Mouse (Mus musculus) heart, adult 8-10 months (tissue): ENCODE data around the gene Med29. TPM values are rescaled to one million over a fixed set of nuclear protein-coding genes. Genes with fewer than 3 reads are reported as not detected.
A peak's percentile ranks its signal among the peaks of the same experiment; 100 is the strongest.

Experiments
- DNase-seq: peaks from one replicate; pipeline ENCODE4 v3.0.0; 2022; ENCODE audit warnings: low spot score
- total RNA-seq, 4 experiments: library from RNA; stranded (reverse); gene quantifications; 2 replicates each; pipeline ENCODE4 v1.2.4; 2022

Med29 gene
- total RNA-seq, 4 experiments from 2014 or later: 19.5 to 24.0 (median 22.2) TPM

- no peak for DNase-seq
Observed at GRCm38 (mm10) chr7:28354596-28354995, 37.9 kb downstream of the Med29 start.

- DNase-seq: no peak
Observed at GRCm38 (mm10) chr7:28354113-28354581, 38.4 kb downstream of the Med29 start.

GRCm38 (mm10) chr7:28353267-28353666 lies 39.2 kb downstream of the Med29 start:
- DNase-seq: no peak

DNA sequence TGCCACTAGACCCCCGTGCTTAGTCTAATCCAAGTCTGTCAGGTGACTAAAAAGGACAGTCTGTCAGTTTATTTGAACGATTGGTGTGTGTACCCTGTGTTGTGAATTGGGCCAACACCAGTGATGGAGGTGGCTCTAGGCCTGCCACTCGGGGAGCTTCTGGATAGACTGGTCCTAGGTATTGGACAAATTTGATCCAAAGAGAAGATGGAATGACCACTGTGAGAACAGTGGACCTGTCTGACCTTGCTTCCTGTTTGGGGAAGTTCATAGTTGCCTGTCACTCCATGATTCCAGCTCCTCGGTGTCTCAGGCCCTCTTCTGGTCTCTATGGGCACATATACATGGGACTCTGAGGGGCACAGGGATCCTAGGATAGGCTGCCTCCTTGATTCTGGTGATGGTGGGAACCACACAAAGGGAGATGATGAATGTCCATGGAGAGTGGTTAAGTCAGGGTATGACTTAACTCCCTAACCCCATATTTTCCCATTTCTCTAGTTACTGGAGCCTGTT lies 40.8 kb downstream of the Med29 start:
- DNase-seq: no peak

- peak; percentile 99 for DNase-seq
Observed at GRCm38 (mm10) chr7:28350155-28350883, 42.2 kb downstream of the Med29 start, which contains the start of gene Rps16. Rps16 (plus strand) TSS chr7:28350652.

- no peak for DNase-seq
Observed at GRCm38 (mm10) chr7:28348601-28349000, 43.9 kb downstream of the Med29 start.

DNA sequence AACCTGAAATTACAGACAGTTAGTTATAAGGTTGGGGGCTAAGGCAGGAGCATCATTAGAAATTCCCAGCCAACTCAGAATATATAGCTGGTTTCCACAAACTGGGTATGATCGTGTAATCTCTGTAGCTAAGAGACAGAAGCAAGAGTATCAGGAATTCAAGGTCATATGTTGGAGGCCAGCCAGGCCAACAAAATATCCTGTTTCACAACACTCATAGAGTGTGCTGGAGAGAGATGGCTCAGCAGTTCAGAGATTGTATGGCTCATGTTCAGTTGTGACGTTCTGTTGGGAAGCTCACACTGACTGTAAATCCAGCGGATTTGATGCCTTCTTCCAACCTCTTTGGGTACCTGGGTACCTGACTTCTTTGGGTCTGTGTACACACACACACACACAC lies 44.8 kb downstream of the Med29 start:
- no peak for DNase-seq

DNA sequence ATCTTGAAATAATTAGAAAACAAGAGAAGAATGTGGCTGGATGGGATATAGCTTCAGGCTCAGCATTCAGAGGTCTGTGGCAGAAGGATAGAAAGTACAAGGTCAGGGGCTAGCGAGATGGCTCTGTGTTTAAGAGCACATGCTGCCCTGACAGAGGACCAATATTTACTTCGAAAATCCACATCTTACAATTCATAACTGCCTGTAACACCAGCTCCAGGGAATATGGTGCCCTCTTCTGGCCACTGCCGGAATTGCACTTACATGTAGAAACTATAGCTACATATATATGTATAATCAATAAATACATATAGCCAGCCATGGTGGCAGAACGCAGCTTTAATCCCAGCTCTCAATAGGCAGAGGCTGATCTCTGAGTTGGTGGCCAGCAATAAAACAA lies 47.9 kb downstream of the Med29 start:
- peak; percentile 53 for DNase-seq

DNA sequence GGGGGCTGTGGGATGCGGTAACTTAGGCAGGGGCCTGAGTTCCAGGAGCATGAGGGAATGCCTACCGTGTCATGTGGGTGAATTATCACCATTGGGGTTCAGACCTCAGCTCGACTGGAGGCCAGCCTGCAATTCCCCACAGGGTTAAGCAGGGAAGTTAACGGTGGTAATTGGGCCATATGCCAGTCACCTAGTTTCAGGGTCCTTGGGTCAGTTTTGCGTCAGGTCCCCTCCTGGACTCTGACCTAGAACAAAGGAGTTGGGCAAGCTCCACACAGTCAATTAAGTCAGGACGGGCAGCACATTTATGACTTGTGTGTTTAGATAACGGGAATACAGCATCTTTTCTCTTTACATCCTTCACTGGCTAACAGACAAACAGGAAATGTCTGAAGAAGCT lies 51.1 kb downstream of the Med29 start:
- DNase-seq: no peak

DNA sequence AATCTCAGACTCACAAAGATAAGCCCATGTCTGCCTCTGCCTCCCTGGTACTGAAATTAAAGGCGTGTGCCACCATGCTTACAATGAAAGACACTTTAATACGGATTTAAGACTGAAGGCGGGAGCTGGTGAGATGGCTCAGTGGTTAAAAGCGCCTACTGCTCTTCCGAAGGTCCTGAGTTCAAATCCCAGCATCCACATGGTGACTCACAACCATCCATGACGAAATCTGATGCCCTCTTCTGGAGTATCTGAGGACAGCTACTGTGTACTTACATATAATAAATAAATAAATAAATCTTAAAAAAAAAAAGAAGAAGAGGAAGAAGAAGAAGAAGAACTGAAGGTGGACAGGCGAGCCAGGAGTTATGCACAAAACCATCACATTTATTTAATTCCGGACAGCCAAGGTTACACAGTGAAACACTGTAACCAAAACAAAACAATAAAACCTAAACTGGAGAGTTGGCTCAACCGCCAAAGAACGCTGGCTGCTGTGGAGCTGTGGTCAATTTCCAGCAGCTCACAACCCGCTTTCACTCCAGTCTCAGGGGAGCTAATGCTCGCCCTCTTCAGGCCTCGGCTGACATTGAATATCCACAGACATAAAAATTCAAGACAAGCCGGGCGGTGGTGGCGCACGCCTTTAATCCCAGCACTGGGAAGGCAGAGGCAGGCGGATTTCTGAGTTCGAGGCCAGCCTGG lies 53.1 kb downstream of the Med29 start:
- peak; percentile 67 for DNase-seq

DNA sequence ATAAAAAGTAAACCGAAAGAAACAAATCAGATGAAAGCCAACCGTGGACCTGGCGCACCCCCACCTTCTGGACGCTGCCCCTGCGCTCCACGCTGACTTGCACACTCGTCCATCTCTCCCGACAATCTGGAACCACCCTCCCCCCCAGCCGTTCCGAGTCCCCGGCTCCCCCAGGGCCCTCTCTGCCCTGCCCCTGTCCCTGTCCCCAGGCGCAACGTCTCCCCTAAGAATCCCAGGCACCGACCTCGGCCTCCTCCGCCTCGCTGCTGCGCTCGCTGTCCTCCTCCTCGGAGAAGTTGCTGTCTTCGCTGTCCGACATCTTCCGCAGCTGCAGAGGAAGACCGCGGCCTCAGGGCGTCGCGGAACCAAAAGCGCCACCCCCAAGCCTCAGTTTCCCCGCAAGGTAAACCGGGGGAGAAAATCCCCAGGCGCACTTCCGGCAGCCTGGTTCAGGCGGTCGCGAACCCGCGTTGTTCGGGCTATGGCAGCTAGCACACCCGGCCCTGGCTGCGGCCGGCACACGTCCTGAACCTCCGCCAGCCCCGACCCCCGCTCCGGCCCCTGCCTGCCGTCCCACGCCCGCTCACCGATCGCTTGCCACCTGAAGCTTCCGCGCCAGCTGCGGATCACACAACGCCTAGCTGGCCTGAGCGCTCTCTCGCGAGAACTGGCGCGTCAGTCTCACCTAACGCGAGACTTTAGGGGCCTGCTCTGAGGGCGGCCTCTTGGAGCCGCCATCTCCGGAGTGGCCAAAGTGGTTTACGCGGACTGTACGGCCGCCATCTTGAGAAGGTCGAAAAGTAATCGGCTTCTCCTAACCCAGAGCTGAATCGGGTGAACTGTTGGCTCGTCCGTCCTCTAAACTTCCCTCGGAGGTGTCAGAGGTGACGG lies 54.2 kb downstream of the Med29 start, which contains the start of gene Supt5:
Supt5 (minus strand) TSS at position 639 of the 891 bp plus-strand sequence.
- peak; percentile 97 for DNase-seq

Other genes starting within 250 kb of the Med29 start
- gene Fbl, start 223.0 kb downstream of the Med29 start, total RNA-seq: 10 to 100 TPM; 31.1 to 33.6 (median 32.1) TPM
- gene Dyrk1b, start 213.2 kb downstream of the Med29 start, total RNA-seq: 10 to 100 TPM; 24.0 to 34.6 (median 31.8) TPM
- gene Eid2, start 124.8 kb downstream of the Med29 start, total RNA-seq: 10 to 100 TPM; 11.8 to 14.4 (median 13.3) TPM
- gene Eid2b, start 115.0 kb downstream of the Med29 start, total RNA-seq: 10 to 100 TPM; 13.7 to 16.8 (median 15.2) TPM
- not detected for gene Selenov, start 101.5 kb downstream of the Med29 start, total RNA-seq
- gene Dll3, start 90.5 kb downstream of the Med29 start, total RNA-seq: not detected
- gene Timm50, start 80.6 kb downstream of the Med29 start, total RNA-seq: 10 to 100 TPM; 59.2 to 68.5 (median 64.4) TPM
- gene Supt5, start 54.0 kb downstream of the Med29 start, total RNA-seq: 10 to 100 TPM; 56.0 to 63.2 (median 57.6) TPM
- gene Rps16, start 42.1 kb downstream of the Med29 start, total RNA-seq: 100 to 1,000 TPM; 472 to 574 (median 541) TPM
- 10 to 100 TPM in 3 of 4 experiments, 1 to 10 TPM in 1; 8.9 to 13.2 (median 11.2) TPM for gene Plekhg2, start 20.1 kb downstream of the Med29 start, total RNA-seq
- gene Zfp36, start 12.5 kb downstream of the Med29 start, total RNA-seq: 10 to 100 TPM; 12.2 to 40.6 (median 16.5) TPM
- gene Paf1, start 243 bp upstream of the Med29 start, total RNA-seq: 10 to 100 TPM; 35.7 to 44.4 (median 39.1) TPM
- gene Gmfg, start 44.7 kb upstream of the Med29 start, total RNA-seq: 1 to 10 TPM; 3.5 to 5.7 (median 4.8) TPM
- gene Lrfn1, start 59.3 kb upstream of the Med29 start, total RNA-seq: under 1 TPM; 0.43 to 0.82 (median 0.61) TPM
- not detected for gene Ifnl2, start 117.7 kb upstream of the Med29 start, total RNA-seq
- gene Ifnl3, start 130.1 kb upstream of the Med29 start, total RNA-seq: not detected
- gene Sycn, start 148.2 kb upstream of the Med29 start, total RNA-seq: not detected
- not detected for gene Nccrp1, start 154.5 kb upstream of the Med29 start, total RNA-seq
- 10 to 100 TPM; 19.4 to 23.4 (median 21.5) TPM for gene Samd4b, start 205.4 kb upstream of the Med29 start, total RNA-seq
- 10 to 100 TPM in 1 of 4 experiments, 1 to 10 TPM in 3; 8.1 to 11.8 (median 8.5) TPM for gene Pak4, start 205.5 kb upstream of the Med29 start, total RNA-seq
- not detected for gene Acp7, start 238.6 kb upstream of the Med29 start, total RNA-seq